In the genomic region with DNA sequence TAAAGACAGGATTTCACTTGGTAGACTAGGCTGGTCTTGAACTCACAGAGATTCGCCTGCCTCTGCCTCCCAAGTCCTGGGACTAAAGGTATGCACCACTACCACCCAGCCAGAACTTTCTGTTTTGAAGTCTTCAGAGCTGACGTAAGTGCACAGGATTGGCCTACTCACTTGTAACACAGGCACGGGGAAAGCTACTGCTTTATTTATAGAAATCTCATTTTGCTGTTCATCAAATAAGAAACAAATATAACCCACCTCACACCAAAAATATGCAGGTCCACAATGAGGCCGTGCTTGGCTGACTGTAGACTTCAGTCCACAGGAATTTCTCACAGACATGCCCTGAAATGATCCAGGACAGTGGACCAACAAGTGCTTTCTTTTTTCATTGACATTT, we compare ENCODE assay signal across 28 mouse cellular contexts. TPM values are rescaled to one million over a fixed set of nuclear protein-coding genes. Genes with fewer than 3 reads are reported as not detected.
"Had no signal": no experiment of that assay in that cellular context is flagged by ENCODE, and none has a peak within 500 bp of the region (broad histone marks: within the 10 kb centered on the region; RNA-seq: fewer than 3 reads in every experiment).

No protein-coding gene starts in this region.

- H3K27me3 ChIP-seq: embryonic facial prominence, embryonic 12.5 days; embryonic facial prominence, embryonic 13.5 days; embryonic facial prominence, embryonic 15.5 days; forebrain, embryonic 12.5 days; forebrain, embryonic 13.5 days; forebrain, embryonic 15.5 days had no signal

- H3K36me3 ChIP-seq: embryonic facial prominence, embryonic 10.5 days; embryonic facial prominence, embryonic 12.5 days; embryonic facial prominence, embryonic 13.5 days; embryonic facial prominence, embryonic 15.5 days; forebrain, embryonic 12.5 days; forebrain, embryonic 15.5 days; heart, embryonic 10.5 days had no signal

- H3K4me3 ChIP-seq: embryonic facial prominence, embryonic 10.5 days; embryonic facial prominence, embryonic 12.5 days; embryonic facial prominence, embryonic 13.5 days; embryonic facial prominence, embryonic 15.5 days; erythroblast, embryonic 14.5 days; forebrain, embryonic 10.5 days; forebrain, embryonic 12.5 days; forebrain, embryonic 13.5 days; forebrain, embryonic 15.5 days; gastrocnemius, adult 2 months; heart, embryonic 10.5 days had no signal

- H3K27ac ChIP-seq: embryonic facial prominence, embryonic 10.5 days; embryonic facial prominence, embryonic 12.5 days; embryonic facial prominence, embryonic 13.5 days; embryonic facial prominence, embryonic 15.5 days; forebrain, embryonic 10.5 days; forebrain, embryonic 12.5 days; forebrain, embryonic 13.5 days; forebrain, embryonic 15.5 days; gastrocnemius, adult 2 months; heart, embryonic 10.5 days had no signal

- DNase-seq: cerebellum, adult 8-10 months; cerebellum, adult 9-10 months; cerebellum, adult 9-11 months; cerebellum, postnatal 10 days; cerebellum, postnatal 25 days; cerebellum, postnatal 36 days; embryo, embryonic 11 days; forebrain, postnatal 0 days; gastrocnemius, adult 2 months; gastrocnemius, postnatal 10 days; gastrocnemius, postnatal 14 days; gastrocnemius, postnatal 25 days; gastrocnemius, postnatal 36 days; heart, adult 18-20 months had no signal

- H3K4me1 ChIP-seq: embryonic facial prominence, embryonic 10.5 days; embryonic facial prominence, embryonic 12.5 days; embryonic facial prominence, embryonic 13.5 days; embryonic facial prominence, embryonic 15.5 days; forebrain, embryonic 10.5 days; forebrain, embryonic 12.5 days; forebrain, embryonic 13.5 days; forebrain, embryonic 15.5 days; heart, embryonic 10.5 days had no signal

- H3K9me3 ChIP-seq: embryonic facial prominence, embryonic 10.5 days; embryonic facial prominence, embryonic 12.5 days; embryonic facial prominence, embryonic 13.5 days; embryonic facial prominence, embryonic 15.5 days; forebrain, embryonic 10.5 days; forebrain, embryonic 12.5 days; forebrain, embryonic 13.5 days; forebrain, embryonic 15.5 days; heart, embryonic 10.5 days had no signal

- H3K4me2 ChIP-seq: embryonic facial prominence, embryonic 12.5 days; embryonic facial prominence, embryonic 13.5 days; embryonic facial prominence, embryonic 15.5 days; forebrain, embryonic 12.5 days; forebrain, embryonic 13.5 days; forebrain, embryonic 15.5 days had no signal

- H3K9ac ChIP-seq: embryonic facial prominence, embryonic 12.5 days; embryonic facial prominence, embryonic 13.5 days; embryonic facial prominence, embryonic 15.5 days; forebrain, embryonic 12.5 days; forebrain, embryonic 13.5 days; forebrain, embryonic 15.5 days; forebrain, postnatal 0 days had no signal

- ATAC-seq: forebrain, embryonic 13.5 days; forebrain, embryonic 14.5 days; forebrain, embryonic 15.5 days; forebrain, embryonic 16.5 days; forebrain, postnatal 0 days had no signal

RNA-seq across cellular contexts. Expression of gene Ano1, which starts 31.8 kb away (rescaled TPM):
- total RNA-seq: common myeloid progenitor, adult 5-6 weeks; granulocyte monocyte progenitor cell, adult 5-6 weeks had no signal
